Mouse (Mus musculus): ENCODE results near the gene B3gnt2. TPM values are rescaled to one million over a fixed set of nuclear protein-coding genes. Genes with fewer than 3 reads are reported as not detected.

B3gnt2 gene
- polyA plus RNA-seq, 1 experiment: 9.7 TPM

GRCm38 (mm10) chr11:22850077-22850476, 10.7 kb downstream of the B3gnt2 start:
- DNase-seq (ENCODE audit: extremely low spot score in 1 of 2, low spot score in 1 of 2): no peak

- DNase-seq (ENCODE audit: extremely low spot score in 1 of 2, low spot score in 1 of 2): no peak
Observed at GRCm38 (mm10) chr11:22848649-22849195, 12.0 kb downstream of the B3gnt2 start.

- no peak for DNase-seq (ENCODE audit: extremely low spot score in 1 of 2, low spot score in 1 of 2)
Observed at GRCm38 (mm10) chr11:22847732-22848648, 12.8 kb downstream of the B3gnt2 start.

DNA sequence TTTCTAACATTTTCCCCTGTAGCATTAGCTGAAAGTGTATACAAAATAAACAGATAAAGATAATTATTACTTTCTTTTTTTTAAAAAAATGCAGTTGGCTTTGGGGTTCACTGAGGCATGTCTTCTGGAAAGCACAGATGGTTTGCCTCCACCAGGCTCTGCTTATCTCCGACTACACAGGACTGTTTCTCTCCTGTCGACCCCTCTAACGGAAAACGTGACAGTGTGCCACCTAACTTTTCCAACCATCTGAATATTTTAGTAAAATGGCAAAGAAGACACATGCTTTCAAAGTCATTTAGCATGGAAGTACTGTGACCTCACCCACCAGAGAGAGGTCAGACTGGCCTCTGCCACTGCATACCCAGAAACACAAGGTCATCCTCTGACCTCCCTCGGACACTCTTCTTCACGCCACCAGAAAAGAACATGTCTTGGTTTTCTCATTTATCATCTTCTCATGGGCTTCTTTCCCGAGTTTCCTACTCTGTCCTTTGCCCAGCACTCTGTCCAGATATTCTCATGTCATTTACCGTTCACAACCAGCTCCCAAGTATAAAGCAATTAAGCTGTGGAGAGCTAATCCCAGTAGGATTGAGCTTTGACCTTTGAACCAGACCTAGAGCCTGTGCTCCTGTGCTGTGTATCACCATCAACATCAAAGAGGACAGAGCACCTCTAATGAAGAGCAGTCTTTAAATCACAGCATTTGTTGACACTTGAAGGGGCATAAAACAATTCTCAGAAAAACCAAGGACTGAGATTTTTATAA, 13.6 kb downstream of the B3gnt2 start:
- no peak for DNase-seq (ENCODE audit: extremely low spot score in 1 of 2, low spot score in 1 of 2)

DNA sequence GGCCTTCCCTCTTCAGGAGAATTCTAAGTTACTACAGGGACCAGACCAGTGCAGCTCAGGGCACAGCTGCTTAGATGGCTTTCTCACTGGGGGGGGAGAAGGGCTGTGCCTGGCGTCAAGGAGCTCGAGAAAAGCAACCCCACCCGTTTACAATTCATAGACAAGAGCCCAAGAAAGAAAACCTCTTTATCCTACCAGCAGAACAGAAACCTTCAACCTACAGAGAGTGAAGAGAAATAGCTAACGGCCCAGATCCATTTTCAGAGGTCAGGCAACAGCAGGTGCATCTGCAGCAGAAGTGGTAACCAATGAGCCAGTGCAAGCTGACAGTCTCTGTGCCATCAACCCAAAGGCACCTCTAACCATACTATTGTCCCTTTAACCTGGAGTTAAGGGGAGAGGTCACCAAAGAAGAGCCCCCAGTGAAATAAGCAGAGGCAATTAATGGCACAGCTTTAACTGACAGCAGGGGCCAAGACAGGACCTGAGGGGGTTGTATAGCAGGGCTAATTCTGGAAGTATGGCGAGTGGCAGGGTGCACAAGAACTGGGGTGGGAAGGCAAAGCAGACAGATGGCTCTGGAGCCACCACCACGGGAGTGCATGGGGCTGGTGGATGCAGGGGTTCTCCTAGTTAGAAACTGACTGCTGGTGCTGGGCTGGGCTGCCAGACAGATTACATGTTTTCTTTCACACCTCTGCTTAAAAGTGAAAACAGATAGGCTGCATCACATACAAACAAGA, 14.5 kb downstream of the B3gnt2 start:
- DNase-seq (ENCODE audit: extremely low spot score in 1 of 2, low spot score in 1 of 2): no peak

- peak; percentile 36 to 59 for DNase-seq (ENCODE audit: extremely low spot score in 1 of 2, low spot score in 1 of 2)
Observed at GRCm38 (mm10) chr11:22844754-22845718, 15.7 kb downstream of the B3gnt2 start.

DNA sequence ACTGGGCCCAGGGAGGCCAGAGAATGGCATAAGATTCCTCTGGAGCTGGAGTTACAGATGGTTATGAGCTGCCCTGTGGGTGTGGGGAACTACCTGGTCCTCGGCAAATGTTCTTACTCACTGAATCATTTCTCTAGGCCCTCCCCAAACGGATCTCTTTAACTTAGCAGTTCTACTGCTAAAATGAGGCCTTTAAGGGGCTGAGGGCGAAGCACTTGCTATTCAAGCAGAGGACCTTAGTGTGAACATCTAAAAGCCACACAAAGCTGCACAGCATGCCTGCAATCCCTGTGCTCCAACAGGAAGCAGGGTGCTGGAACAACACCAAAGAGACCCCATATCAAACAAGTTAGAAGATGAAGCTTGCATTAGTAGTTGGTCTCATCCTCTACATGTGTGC, 21.3 kb downstream of the B3gnt2 start:
- DNase-seq (ENCODE audit: extremely low spot score in 1 of 2, low spot score in 1 of 2): no peak

DNA sequence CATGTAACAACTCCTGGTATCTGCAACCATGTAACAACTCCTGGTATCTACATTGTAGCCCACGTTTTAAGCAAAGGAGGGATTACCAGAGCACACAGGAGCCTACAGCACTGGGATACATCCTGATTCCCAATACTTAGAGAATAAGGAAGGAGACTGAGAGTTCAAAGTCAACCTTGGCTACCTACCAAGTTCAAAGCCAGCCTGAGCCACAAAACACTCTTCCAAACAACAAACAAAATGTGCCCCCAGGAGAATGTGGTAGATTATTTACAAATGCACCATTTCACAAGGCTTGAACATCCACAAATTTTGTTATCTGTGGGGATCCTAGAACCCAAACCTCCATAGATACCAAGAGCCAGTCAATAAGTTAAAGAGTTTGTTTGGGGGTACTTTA, 22.4 kb downstream of the B3gnt2 start:
- no peak for DNase-seq (ENCODE audit: extremely low spot score in 1 of 2, low spot score in 1 of 2)

DNA sequence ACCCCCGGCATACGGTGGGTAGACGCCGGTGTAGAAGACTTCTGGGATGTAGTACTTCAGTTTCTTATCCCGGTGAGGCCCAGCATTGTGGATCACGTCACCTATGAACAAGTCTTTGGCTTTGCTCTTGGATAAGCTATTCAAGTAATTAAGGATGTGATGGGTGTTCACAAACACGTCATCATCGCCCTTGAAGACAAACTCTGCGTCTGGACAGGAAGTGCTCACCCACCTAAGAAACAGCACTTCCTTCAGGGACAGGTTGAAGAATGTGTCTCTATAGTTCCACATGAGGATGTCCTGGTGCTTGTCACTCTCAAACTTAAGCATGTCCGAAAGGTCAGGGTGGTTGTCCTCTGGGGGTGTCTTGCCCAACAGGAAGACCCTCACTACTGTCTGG, 24.5 kb downstream of the B3gnt2 start:
- no peak for DNase-seq (ENCODE audit: extremely low spot score in 1 of 2, low spot score in 1 of 2)

GRCm38 (mm10) chr11:22832600-22832999, 28.2 kb downstream of the B3gnt2 start:
- no peak for DNase-seq (ENCODE audit: extremely low spot score in 1 of 2, low spot score in 1 of 2)

DNA sequence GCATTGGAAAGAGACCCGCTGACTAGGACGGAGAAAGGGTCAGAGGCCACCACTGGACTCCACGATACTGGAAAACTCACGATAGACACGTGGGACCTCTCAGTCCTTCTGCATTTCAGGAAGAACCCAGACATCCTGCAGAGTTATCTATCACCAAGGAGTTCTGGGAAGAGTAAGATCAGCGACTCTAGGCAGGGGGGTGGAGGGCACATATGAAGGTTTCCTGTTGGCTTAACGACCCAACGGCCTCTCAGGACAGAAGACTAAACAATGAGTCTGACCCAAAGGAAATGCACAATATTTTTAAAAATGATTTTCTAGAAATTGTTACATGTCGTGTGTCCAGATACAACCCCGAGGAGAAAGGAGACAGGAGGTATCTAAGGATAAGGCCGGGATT, 28.8 kb downstream of the B3gnt2 start:
- no peak for DNase-seq (ENCODE audit: extremely low spot score in 1 of 2, low spot score in 1 of 2)

- no peak for DNase-seq (ENCODE audit: extremely low spot score in 1 of 2, low spot score in 1 of 2)
Observed at GRCm38 (mm10) chr11:22830684-22831083, 30.1 kb downstream of the B3gnt2 start.

GRCm38 (mm10) chr11:22830179-22830611, 30.6 kb downstream of the B3gnt2 start:
- peak in 1 of 2 experiments; percentile 34 for DNase-seq (ENCODE audit: extremely low spot score in 1 of 2, low spot score in 1 of 2)

DNA sequence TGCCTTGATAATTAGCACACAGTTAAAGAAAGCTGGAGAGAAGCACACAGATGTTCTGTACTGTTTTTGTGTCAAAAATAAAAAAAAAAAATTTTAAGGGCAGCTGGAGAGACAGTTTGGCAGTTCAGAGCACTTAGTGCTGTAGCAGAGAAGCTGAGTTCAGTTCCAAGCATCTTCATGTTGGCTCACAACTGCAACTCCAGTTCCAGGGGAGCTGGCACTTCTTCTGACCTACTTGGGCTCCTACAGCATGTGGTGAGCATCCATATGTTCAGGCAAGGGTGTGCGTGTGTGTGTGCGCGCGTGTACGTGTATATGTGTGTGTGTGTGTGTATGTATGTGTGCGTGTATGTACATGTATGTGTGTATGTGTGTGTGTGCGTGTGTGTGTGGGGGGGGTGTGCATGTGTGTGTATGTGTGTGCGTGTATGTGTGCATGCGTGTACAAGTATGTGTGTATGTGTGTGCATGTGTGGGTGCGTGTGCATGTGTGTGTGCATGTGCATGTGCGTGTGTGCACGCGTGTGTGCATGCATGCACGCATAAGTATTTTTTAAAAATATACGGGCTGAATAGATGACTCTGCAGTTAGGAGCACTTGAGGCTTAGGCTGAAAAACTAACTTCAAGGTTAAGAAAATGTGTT, 31.7 kb downstream of the B3gnt2 start:
- peak in 1 of 2 experiments; percentile 37 for DNase-seq (ENCODE audit: extremely low spot score in 1 of 2, low spot score in 1 of 2)

DNA sequence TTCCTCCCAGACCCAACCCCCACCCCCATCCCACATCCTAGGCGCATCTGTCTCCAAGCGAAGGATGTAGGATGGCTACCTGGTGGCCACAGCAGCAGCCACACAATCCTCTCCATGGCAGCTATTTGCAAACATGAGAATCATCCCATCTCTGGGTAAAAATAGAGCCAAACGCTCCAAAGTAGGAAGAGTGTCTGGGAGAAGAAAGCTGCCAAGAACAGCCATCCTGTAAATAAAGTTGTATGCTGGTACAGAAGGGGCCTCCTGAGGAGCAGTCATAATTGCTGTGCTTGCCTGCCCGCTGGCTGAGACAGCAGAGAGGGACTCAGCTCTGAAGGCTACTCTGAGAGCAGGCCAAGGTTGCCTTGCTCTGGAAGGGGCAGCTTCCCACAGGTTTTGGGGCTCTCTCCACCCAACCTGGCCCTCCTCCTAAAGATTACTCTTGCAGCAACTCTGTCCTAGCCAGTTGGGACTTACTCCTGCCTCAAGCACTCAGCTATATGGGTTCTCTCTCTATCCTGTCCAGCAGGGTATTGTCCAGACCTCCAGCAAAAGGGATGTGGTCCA, 33.2 kb downstream of the B3gnt2 start:
- peak in 1 of 2 experiments; percentile 56 for DNase-seq (ENCODE audit: extremely low spot score in 1 of 2, low spot score in 1 of 2)

GRCm38 (mm10) chr11:22826665-22827064, 34.1 kb downstream of the B3gnt2 start:
- DNase-seq (ENCODE audit: extremely low spot score in 1 of 2, low spot score in 1 of 2): no peak

GRCm38 (mm10) chr11:22826051-22826450, 34.7 kb downstream of the B3gnt2 start:
- DNase-seq (ENCODE audit: extremely low spot score in 1 of 2, low spot score in 1 of 2): no peak

GRCm38 (mm10) chr11:22825548-22825947, 35.2 kb downstream of the B3gnt2 start:
- no peak for DNase-seq (ENCODE audit: extremely low spot score in 1 of 2, low spot score in 1 of 2)

All from frontal cortex, adult 2 months (tissue).